Mouse (Mus musculus) layer of hippocampus, postnatal 36 days (tissue): ENCODE data around the gene Trim17. TPM values are rescaled to one million over a fixed set of nuclear protein-coding genes. Genes with fewer than 3 reads are reported as not detected.

Experiments
- DNase-seq, 2 experiments: peaks; one replicate each; pipeline ENCODE4 v3.0.0; 2022
- total RNA-seq, 2 experiments: library from RNA; stranded (reverse); gene quantifications; 2 replicates each; pipeline ENCODE4 v1.2.3; 2021

Trim17 gene
- total RNA-seq, 2 experiments from 2014 or later: 5.6 to 6.2 TPM

DNA sequence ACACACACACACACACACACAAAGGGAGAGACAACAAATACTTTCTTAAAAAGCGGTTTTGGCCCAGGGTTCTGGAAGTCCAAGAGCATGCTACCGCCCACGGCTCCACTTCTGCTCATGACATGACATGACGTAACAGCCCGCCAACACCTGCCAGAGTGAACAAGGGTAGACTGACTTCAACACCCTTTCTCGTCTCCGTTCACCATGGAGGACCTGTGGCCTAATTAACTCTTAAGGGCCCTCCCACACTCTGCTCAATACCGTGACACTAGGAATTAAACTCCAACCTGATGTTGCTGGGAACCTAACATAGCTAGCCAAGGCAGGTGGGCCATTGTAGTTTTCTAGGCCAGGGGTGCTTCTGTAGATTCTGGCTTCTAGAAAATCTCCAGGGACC is 14.5 kb downstream of the Trim17 start:
- DNase-seq: no peak

DNA sequence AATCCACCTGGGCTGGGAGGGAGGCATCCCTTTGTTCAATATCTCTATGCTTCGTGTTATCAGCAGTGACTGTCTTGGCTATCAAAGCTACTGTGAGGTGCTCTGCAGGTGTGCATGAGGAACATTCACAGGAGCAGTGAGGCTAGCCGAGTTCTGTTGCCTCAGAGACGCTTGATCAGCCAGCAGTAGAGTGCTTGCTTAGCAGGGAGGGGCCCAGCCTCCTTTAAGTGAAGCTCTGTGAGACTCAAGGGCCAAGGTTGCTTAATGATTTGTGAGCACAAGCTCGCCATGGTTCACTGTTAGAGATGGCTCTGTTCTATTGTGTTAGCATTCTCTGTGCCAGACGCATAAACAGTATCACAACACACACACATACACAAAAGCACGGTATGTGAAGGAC is 15.2 kb downstream of the Trim17 start:
- DNase-seq: no peak

- DNase-seq: no peak
These were observed 16.5 kb downstream of the Trim17 start for GRCm38 (mm10) chr11:58970831-58971530.

DNA sequence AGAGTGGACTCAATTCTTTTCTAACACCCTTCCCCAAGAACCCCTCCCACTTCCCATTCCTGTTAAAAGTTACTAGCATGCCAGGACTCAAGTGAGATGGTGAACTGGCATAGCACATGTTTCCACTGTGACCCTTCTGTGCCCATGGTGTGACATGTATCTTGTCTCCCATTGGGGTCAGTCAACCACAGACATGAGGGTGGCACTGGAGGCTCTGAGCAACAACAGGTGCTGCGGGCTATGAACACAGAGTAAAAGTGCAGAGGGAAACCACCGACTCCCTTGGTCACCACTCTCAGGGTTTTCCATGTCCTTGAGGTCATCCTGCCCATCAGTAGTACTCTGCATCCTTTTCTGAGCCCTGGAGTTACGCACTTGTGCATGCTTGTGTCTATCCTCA is 17.3 kb downstream of the Trim17 start:
- DNase-seq: no peak

DNA sequence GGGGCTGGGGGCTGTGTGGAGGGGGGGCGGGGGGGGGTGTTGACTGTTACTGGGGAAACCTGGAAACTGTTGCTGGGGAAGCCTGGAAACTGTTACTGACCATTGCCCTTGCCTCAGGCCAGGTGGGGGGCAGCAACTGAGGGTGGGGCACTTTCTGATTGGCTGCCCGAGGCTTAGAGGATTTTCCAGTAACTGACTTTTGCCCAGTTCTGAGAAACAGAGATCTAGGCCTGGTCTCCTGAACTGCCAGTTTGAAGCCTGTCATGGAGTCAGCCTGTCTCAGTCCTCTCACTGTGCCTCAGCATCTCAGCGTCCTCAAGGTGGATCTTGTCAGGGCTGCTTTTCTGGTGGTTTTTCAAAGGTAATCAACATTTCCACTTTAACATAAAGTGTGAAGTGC is 19.9 kb downstream of the Trim17 start:
- no peak for DNase-seq

DNA sequence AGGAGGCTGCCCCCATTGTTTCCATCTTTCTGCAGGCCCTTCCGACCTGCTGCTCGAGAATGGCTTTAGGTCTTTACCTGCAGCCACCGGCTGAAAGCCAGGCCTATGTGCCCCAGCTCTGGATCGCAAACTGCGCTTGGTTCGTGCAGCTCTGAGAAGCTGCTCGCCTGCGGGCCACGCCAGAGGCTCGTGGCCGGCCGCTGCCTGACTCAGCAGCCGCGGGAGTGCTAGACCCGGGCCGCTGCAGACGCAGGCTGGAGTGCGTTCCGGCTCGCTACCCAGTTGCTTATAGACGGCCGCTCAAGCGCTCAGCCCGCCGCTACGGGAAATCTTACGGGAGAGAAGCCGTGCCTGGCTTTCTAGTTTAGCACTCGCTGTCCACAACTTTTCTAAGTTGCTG is 22.7 kb downstream of the Trim17 start:
- DNase-seq: no peak

DNA sequence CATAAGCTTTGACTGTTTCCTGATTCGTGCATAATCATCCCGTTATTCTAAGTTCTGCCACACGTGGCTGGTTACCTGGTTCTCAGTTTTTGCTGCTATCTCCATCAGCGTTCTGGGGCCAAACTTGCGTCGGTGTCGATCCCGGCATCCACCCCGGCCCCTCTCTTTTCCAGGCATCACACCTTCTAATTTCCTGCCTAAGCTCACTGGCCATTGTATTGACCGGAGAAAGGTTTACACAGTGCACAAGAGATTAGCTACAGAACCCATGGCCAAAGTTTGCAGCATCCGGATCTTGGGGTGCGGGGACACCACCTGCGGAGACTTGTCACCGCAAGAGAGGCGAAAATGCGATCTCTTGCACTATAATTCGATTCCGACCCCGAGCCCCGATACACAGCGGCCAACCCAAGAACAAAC is 23.1 kb downstream of the Trim17 start:
- no peak for DNase-seq

- peak in 1 of 2 experiments; percentile 62 for DNase-seq
These were observed 23.7 kb downstream of the Trim17 start, which contains the start of gene Trim11 for GRCm38 (mm10) chr11:58978027-58978705. Trim11 (plus strand) TSS chr11:58978093.

DNA sequence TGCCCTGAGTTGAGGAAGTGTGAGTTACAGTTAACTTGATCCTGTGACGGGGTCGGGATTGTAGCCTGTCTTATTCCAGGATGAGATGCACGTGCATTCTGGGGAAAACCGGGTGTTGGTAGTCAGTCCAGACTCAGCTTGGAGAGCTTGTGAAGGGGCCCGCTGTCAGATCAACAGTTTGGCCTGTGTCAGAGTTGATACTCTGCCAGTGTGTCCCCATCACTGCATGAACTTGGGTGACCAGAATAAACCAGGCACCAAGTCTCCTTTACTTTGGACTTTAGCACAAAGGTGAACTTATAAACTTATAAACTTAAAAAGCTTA is 24.2 kb downstream of the Trim17 start:
- no peak for DNase-seq

DNA sequence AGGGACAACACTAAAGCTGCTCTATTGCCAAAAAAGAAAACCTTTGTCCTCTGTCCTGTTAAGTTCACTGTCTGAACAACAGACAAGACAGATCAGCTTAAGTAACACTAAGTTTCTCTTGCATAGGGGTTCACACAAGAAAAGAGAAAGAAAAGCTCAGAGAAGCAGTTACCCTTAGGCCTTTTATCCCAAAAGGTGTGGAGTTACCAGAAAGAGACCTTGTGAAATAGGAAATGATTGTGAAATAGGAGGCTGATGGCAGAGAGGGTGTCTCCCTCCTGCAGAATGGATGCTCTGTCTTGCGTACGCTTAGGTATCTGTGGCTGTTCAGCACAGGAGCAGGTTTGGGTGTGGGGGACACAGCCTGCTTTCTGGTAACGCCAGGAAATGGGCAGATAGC is 24.7 kb downstream of the Trim17 start:
- DNase-seq: no peak

DNA sequence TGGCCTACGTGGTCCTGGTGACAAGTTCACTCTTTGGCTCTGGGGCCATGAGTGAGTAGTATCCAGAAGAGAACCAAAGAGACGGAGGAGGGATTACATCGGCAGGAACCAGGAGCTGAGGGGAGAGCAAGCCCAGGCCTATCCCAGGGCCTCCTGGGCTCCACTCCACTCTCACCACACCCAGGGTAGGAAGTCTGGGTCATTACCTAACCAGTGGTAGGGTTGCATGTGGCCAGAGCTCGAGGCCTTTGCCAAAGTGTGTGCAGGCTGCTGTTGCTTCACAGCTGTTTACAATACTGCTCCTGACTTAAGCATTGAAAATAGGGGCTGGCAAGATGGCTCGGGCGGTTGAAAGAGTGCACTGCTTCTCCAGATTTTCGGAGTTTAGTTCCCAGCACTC is 25.2 kb downstream of the Trim17 start:
- DNase-seq: no peak

DNA sequence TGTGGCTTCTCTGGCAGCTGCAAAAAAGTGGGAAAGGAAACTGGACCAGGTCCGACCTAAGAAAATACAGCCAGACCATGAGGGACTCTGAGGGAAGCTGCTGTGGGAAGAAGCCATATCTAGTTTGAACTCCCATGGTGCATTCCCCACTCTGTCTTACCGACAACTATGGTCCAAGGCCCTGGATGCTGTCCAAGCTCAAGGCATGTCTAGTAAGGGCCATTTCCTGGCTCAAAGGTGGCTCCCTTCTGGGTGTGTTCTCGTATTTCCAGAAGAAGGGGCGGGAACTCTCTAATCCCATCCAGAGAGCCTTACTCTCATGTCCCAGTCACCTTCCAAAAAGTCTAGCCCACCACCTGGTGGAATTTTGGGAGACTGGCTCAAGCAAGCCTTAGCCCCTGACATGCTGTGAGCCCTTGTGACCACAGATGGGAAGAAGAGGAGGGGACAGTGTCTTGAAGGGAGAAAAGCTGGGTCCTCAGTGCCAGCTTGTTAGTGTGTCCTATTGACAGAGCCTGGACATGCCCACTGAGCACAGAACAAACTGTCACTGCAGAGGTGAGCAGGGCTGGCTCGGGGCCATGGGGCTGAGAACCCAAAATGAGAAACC is 26.0 kb downstream of the Trim17 start:
- no peak for DNase-seq

GRCm38 (mm10) chr11:58981541-58982447 is 27.3 kb downstream of the Trim17 start:
- DNase-seq: peak; percentile 70 to 76

DNA sequence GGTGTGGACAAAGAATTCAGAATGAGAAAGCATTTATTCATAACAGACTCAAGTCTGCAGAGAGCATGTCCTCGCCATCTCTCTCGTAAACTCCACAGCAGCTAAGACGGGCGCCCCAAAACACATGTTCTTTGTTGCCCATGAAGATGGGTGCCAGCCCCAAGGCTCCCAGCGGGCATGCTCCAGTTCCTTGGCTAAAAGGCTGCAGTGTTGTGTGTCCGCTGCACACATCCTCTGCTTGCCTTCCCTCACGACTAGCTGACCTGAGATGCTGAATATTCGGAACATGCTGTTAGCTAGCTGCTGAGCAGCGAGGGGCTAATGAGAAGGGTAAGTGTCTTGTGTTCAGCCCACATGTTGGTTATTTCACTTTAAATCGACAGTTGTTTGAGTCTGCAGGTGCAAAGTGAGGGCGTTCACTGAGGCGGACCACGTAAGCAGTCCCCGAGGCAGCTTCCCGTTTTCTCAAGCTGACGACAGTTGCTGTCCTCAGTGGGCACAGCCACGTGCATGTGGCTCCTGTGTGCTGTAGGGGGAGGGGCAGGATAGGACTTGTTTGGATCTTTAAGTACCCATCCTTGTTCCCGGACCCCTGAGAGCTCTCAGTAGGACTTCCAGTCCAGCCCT is 28.1 kb downstream of the Trim17 start:
- DNase-seq: no peak

DNA sequence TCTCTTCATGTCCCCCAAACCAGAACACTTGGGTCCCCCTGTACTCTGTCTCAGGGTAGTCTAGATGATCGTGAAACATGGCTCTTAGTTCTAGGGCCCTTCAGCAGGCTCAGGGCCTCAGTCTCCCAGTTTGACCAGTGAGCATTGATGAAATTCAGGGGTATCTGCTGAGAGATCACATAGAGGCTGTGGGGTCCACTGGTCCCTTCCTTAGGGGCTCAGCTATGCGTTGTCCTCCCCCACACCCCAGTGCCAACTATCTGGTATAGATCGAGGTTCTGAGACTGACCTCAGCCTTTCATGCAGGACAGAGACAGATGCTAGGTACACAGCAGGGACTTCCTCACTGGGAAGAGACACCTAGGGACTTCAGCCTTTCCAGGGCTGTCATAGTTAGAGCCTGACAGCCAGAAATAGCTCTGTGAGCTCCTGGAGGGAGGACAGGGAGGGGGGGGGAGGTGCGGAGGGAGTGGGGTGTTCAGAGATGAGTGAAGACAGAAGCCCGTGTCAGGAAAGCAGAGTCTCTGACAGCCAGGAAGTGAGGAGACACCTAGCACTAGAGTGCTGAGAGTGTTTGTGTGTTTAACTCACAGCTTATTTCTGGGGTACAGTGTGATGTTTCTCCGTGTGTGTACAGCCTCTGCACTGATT is 29.3 kb downstream of the Trim17 start:
- DNase-seq: no peak

DNA sequence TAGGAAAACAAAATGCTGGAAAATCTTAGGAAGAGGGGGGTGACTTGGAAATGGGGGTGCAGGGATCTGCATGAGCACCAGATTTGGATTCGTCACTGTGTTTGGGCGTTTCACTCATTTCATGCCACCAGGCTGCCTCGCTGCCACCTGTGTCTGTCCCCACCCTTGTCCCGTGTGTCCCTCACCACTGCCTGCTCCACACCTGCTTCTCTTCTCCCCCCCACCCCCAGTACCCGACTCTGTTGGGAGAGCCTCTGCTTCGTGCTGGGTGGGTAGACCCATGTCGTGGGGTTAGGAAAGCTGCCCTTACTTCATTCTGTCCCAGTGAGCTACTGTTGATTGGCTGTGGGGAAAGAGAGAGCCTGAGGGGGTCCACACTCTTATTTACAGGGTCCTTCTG is 30.2 kb downstream of the Trim17 start:
- DNase-seq: no peak

GRCm38 (mm10) chr11:58985299-58985917 is 30.9 kb downstream of the Trim17 start:
- no peak for DNase-seq

GRCm38 (mm10) chr11:58989166-58989565 is 34.7 kb downstream of the Trim17 start:
- DNase-seq: no peak

DNA sequence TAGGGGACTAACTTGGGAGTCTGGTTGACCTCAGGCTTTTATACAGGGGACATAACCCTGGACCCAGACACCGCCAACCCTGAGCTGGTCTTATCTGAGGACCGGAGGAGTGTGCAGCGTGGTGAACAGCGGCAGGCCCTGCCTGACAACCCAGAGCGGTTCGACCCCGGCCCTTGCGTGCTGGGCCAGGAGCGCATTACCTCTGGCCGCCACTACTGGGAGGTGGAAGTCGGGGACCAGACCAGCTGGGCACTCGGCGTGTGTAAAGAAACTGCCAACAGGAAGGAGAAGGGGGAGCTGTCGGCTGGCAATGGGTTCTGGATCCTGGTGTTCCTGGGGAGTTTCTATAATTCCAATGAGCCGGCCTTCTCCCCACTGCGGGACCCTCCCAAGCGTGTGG is 35.7 kb downstream of the Trim17 start:
- no peak for DNase-seq

DNA sequence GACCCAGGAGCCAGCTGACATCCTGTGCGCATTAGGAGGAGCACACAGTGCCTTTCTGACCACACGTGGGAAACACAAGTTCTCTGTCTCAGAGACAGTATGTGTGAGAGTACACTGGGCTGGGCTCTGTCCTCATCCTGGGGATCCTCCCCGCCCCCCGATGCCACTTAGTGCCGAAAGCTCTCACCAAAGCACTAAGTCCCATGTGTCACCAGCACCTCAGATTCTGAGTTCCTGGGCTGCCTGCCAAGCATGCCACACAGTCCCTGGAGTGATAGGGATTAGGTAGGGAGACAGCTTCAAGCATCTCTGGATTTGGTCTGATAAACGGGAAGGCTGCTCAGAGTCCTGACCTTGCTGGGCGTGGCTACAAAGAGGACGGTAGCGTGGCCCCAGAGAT is 36.3 kb downstream of the Trim17 start:
- DNase-seq: no peak

DNA sequence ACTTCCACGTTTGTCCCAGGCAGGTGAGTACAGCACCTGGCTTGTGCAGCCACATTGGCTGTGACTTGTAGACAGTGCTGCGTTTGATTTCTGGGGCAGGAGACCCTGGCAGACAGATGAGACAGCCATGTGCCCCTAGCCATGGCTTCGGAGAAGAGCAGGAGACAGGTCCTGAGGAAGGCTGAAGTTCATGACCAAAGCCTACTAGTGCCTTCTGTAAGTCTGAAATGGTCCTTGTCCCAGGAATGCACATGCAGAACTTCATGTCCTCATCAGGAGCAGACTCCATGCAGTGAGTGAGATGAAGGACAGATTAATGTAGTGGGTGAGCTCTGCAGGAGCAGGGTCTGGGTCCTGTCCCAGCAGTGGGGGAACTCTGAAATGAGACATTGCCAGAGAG is 37.4 kb downstream of the Trim17 start:
- DNase-seq: no peak
